8 mouse cellular contexts compared by ENCODE assay signal in the genomic region with DNA sequence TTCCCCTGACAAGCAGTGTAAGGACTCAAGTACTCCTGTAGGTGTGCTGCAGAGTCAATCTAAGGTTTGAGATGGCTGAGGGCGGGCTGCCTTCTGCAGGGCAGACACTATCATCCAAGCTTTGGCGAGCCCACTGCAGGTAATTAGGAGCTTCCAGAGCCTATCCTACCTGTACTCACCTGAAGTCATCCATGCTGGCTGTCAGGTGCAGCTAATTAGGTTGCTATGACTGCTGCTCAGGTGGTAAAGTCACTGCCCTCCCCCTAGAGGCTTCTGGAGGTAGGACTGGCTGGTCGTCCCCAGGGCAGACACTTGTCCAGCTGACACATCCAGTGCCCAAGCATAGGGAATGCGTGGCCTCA. TPM values are rescaled to one million over a fixed set of nuclear protein-coding genes. Genes with fewer than 3 reads are reported as not detected.
DNase-seq lines count a peak whose midpoint lies in the region; ATAC-seq and TF ChIP-seq lines count a peak whose summit lies in the region.

No protein-coding gene starts in this region.

- H3K4me1 ChIP-seq in bone marrow macrophage, adult 2 months (ENCODE audit: control insufficient read depth, insufficient read depth, low read length): peaks cover 6% of the 10 kb centered on the region
- peaks cover 28% of the 10 kb centered on the region for H3K4me1 ChIP-seq in forebrain, embryonic 16.5 days (replicated peaks; ENCODE audit: control insufficient read depth, insufficient read depth, low read length)
- H3K4me1 ChIP-seq in kidney, embryonic 16.5 days (ENCODE audit: insufficient read depth, low read length): peaks cover 30% of the 10 kb centered on the region
- H3K4me1 ChIP-seq in stomach, embryonic 14.5 days (ENCODE audit: control insufficient read depth, insufficient read depth, low read length): peaks cover 23% of the 10 kb centered on the region

- H3K9ac ChIP-seq in forebrain, embryonic 16.5 days (replicated peaks; ENCODE audit: low read depth, low read length): no peak overlapping the region
- no peak overlapping the region for H3K9ac ChIP-seq in kidney, embryonic 16.5 days (replicated peaks; ENCODE audit: low read length)
- no peak overlapping the region for H3K9ac ChIP-seq in stomach, embryonic 14.5 days (replicated peaks; ENCODE audit: low read depth, low read length)

- peak; percentile 8; the same call in 1 of the 2 replicates for ATAC-seq in forebrain, embryonic 16.5 days
- peak; percentile 7; the same call in 1 of the 2 replicates for ATAC-seq in kidney, embryonic 16.5 days (ENCODE audit: low FRiP score, low TSS enrichment)
- ATAC-seq in stomach, embryonic 14.5 days (ENCODE audit: insufficient number of reproducible peaks, insufficient read depth, low FRiP score, low read depth): peak; percentile 6; the same call in 1 of the 2 replicates

- 51% methylated on average over 4 of the region's 4 CpGs for WGBS in forebrain, embryonic 16.5 days
- 54% methylated on average over 4 of the region's 4 CpGs for WGBS in kidney, embryonic 16.5 days
- WGBS in stomach, embryonic 14.5 days: 53% methylated on average over 4 of the region's 4 CpGs

- H3K4me3 ChIP-seq in bone marrow macrophage, adult 2 months (ENCODE audit: insufficient read depth, low read length): no peak overlapping the region
- no peak overlapping the region for H3K4me3 ChIP-seq in forebrain, embryonic 16.5 days (replicated peaks; ENCODE audit: low read length)
- H3K4me3 ChIP-seq in kidney, embryonic 16.5 days (ENCODE audit: low read length): no peak overlapping the region
- H3K4me3 ChIP-seq in stomach, embryonic 14.5 days (ENCODE audit: low read depth, low read length): no peak overlapping the region

- H3K4me2 ChIP-seq in forebrain, embryonic 16.5 days (ENCODE audit: low read length): no peak overlapping the region
- H3K4me2 ChIP-seq in kidney, embryonic 16.5 days (replicated peaks; ENCODE audit: low read depth, low read length): no peak overlapping the region
- H3K4me2 ChIP-seq in stomach, embryonic 14.5 days (replicated peaks; ENCODE audit: low read depth, low read length): no peak overlapping the region

- DNase-seq in right cerebral cortex, adult 2 months (ENCODE audit: low spot score in 2 of 2): peak; percentile 26 to 51
- DNase-seq in right cerebral cortex, postnatal 25 days: no peak
- peak; percentile 45 for DNase-seq in lung, postnatal 36 days
- no peak for DNase-seq in layer of hippocampus, postnatal 36 days

- no peak overlapping the region for H3K27ac ChIP-seq in bone marrow macrophage, adult 2 months (ENCODE audit: insufficient read depth, low read depth, low read length)
- peak overlapping the region; percentile 33 for H3K27ac ChIP-seq in forebrain, embryonic 16.5 days (ENCODE audit: low read length)
- H3K27ac ChIP-seq in kidney, embryonic 16.5 days (ENCODE audit: low read length): peak overlapping the region; percentile 20; the same call in 1 of the 2 replicates
- H3K27ac ChIP-seq in stomach, embryonic 14.5 days (ENCODE audit: low read length): no peak overlapping the region

- H3K36me3 ChIP-seq in forebrain, embryonic 16.5 days (ENCODE audit: control insufficient read depth, insufficient read depth): peaks cover 44% of the 10 kb centered on the region
- H3K36me3 ChIP-seq in kidney, embryonic 16.5 days (ENCODE audit: insufficient read depth, low read length): peaks cover 50% of the 10 kb centered on the region
- H3K36me3 ChIP-seq in stomach, embryonic 14.5 days (ENCODE audit: control insufficient read depth, insufficient read depth, low read length): peaks cover 56% of the 10 kb centered on the region

- no peaks in the 10 kb centered on the region for H3K27me3 ChIP-seq in forebrain, embryonic 16.5 days (replicated peaks; ENCODE audit: control insufficient read depth, insufficient read depth, low read length)
- no peaks in the 10 kb centered on the region for H3K27me3 ChIP-seq in kidney, embryonic 16.5 days (ENCODE audit: insufficient read depth, low read length)
- H3K27me3 ChIP-seq in stomach, embryonic 14.5 days (ENCODE audit: control insufficient read depth, insufficient read depth, low read length): no peaks in the 10 kb centered on the region

- no peaks in the 10 kb centered on the region for H3K9me3 ChIP-seq in forebrain, embryonic 16.5 days (ENCODE audit: control insufficient read depth, low read length)
- H3K9me3 ChIP-seq in kidney, embryonic 16.5 days (ENCODE audit: low read length): no peaks in the 10 kb centered on the region
- H3K9me3 ChIP-seq in stomach, embryonic 14.5 days (ENCODE audit: control insufficient read depth, low read depth, low read length): no peaks in the 10 kb centered on the region

- 0 out of 2 replicates have a peak, but pooled peaks have one; percentile 35 for TF ChIP-seq CTCF in bone marrow macrophage, adult 2 months (IDR thresholded peaks at IDR 0.05; ENCODE audit: low read depth, low read length)

- TF ChIP-seq POLR2A in bone marrow macrophage, adult 2 months (IDR thresholded peaks at IDR 0.05; ENCODE audit: borderline replicate concordance, low read depth, low read length): no peak

RNA-seq across cellular contexts. Expression of a gene that starts 28.5 kb away (rescaled TPM):
- polyA plus RNA-seq in bone marrow macrophage, adult 2 months (2012; ENCODE audit: insufficient read depth, insufficient read length, missing spikeins): not detected in 2 replicates
- polyA plus RNA-seq in forebrain, embryonic 16.5 days (2015; fragmentation: Nextera tagmentation; extraction: Ambion mirVana): 11.0 and 14.9 TPM in 2 replicates
- 20.9 and 25.7 TPM in 2 replicates for polyA plus RNA-seq in kidney, embryonic 16.5 days (2015; fragmentation: Nextera tagmentation; extraction: Ambion mirVana)
- 30.2 and 33.2 TPM in 2 replicates for polyA plus RNA-seq in stomach, embryonic 14.5 days (2014; fragmentation: Nextera tagmentation; extraction: Ambion mirVana)
- 1 to 10 TPM; 4.3 to 4.6 TPM for total RNA-seq in layer of hippocampus, postnatal 36 days (2021)

RNA-seq across cellular contexts. Expression of a gene that starts 32.0 kb away (rescaled TPM):
- polyA plus RNA-seq in bone marrow macrophage, adult 2 months (2012; ENCODE audit: insufficient read depth, insufficient read length, missing spikeins): 177 and 178 TPM in 2 replicates
- 294 and 303 TPM in 2 replicates for polyA plus RNA-seq in forebrain, embryonic 16.5 days (2015; fragmentation: Nextera tagmentation; extraction: Ambion mirVana)
- polyA plus RNA-seq in kidney, embryonic 16.5 days (2015; fragmentation: Nextera tagmentation; extraction: Ambion mirVana): 203 and 214 TPM in 2 replicates
- 204 and 205 TPM in 2 replicates for polyA plus RNA-seq in stomach, embryonic 14.5 days (2014; fragmentation: Nextera tagmentation; extraction: Ambion mirVana)
- total RNA-seq in layer of hippocampus, postnatal 36 days (2021): 100 to 1,000 TPM; 143 to 166 TPM

RNA-seq across cellular contexts. Expression of a gene that starts 59.3 kb away (rescaled TPM):
- not detected in 2 replicates for polyA plus RNA-seq in bone marrow macrophage, adult 2 months (2012; ENCODE audit: insufficient read depth, insufficient read length, missing spikeins)
- polyA plus RNA-seq in forebrain, embryonic 16.5 days (2015; fragmentation: Nextera tagmentation; extraction: Ambion mirVana): 1.2 and 1.4 TPM in 2 replicates
- polyA plus RNA-seq in kidney, embryonic 16.5 days (2015; fragmentation: Nextera tagmentation; extraction: Ambion mirVana): 2.8 and 3.0 TPM in 2 replicates
- polyA plus RNA-seq in stomach, embryonic 14.5 days (2014; fragmentation: Nextera tagmentation; extraction: Ambion mirVana): 1.8 and 2.4 TPM in 2 replicates
- total RNA-seq in layer of hippocampus, postnatal 36 days (2021): not detected

Comparison
In these comparisons a context has a peak if more than half of its experiments do, and no peak if none do; other contexts are left out.
1. DNase-seq: peak in right cerebral cortex, adult 2 months (2 of 2) and lung, postnatal 36 days (single experiment); none in right cerebral cortex, postnatal 25 days (single experiment) and layer of hippocampus, postnatal 36 days (0 of 2).
2. H3K27ac ChIP-seq: peak in forebrain, embryonic 16.5 days (single experiment) and kidney, embryonic 16.5 days (single experiment); none in bone marrow macrophage, adult 2 months (single experiment) and stomach, embryonic 14.5 days (single experiment).
3. Peak in every context shown above with its lines, with median percentiles within 50 percentile points of each other: ATAC-seq.